Mouse (Mus musculus) lung, adult 18-20 months (tissue): ENCODE measurements around the gene Afap1l2.
A peak's percentile ranks its signal among the peaks of the same experiment; 100 is the strongest.

Experiments
- DNase-seq, 2 experiments: peaks; one replicate each; pipeline ENCODE4 v3.0.0; 2022; ENCODE audit warnings: mixed read lengths in 2 of 2

Gene Afap1l2

GRCm38 (mm10) chr19:56935777-56936176 lies 72.3 kb downstream of the Afap1l2 start:
- no peak for DNase-seq

- no peak for DNase-seq
Measured at GRCm38 (mm10) chr19:56935111-56935510, 72.9 kb downstream of the Afap1l2 start.

- DNase-seq, result no peak
Measured at GRCm38 (mm10) chr19:56933800-56934199, 74.2 kb downstream of the Afap1l2 start.

GRCm38 (mm10) chr19:56930029-56930428 lies 78.0 kb downstream of the Afap1l2 start:
- DNase-seq, result no peak

GRCm38 (mm10) chr19:56929392-56929791 lies 78.6 kb downstream of the Afap1l2 start:
- DNase-seq, result no peak

GRCm38 (mm10) chr19:56921744-56922143 lies 86.3 kb downstream of the Afap1l2 start:
- no peak for DNase-seq

GRCm38 (mm10) chr19:56920232-56920631 lies 87.8 kb downstream of the Afap1l2 start:
- no peak for DNase-seq

- DNase-seq, result peak; percentile 88 to 92
Measured at GRCm38 (mm10) chr19:56919628-56920027, 88.4 kb downstream of the Afap1l2 start.

- peak; percentile 83 to 88 for DNase-seq
Measured at GRCm38 (mm10) chr19:56915084-56915483, 92.9 kb downstream of the Afap1l2 start.

- DNase-seq, result no peak
Measured at GRCm38 (mm10) chr19:56914658-56915057, 93.4 kb downstream of the Afap1l2 start.

GRCm38 (mm10) chr19:56913761-56914160 lies 94.3 kb downstream of the Afap1l2 start:
- peak; percentile 29 to 35 for DNase-seq

GRCm38 (mm10) chr19:56910561-56910960 lies 97.5 kb downstream of the Afap1l2 start:
- DNase-seq, result no peak

- DNase-seq, result no peak
Measured at GRCm38 (mm10) chr19:56908472-56909270, 99.4 kb downstream of the Afap1l2 start.

- DNase-seq, result no peak
Measured at GRCm38 (mm10) chr19:56907850-56908249, 100.2 kb downstream of the Afap1l2 start.

- DNase-seq, result no peak
Measured at GRCm38 (mm10) chr19:56905395-56905794, 102.6 kb downstream of the Afap1l2 start.

GRCm38 (mm10) chr19:56904095-56904494 lies 103.9 kb downstream of the Afap1l2 start:
- no peak for DNase-seq

GRCm38 (mm10) chr19:56897654-56898053 lies 110.4 kb downstream of the Afap1l2 start:
- DNase-seq, result no peak

- DNase-seq, result no peak
Measured at GRCm38 (mm10) chr19:56893326-56893725, 114.7 kb downstream of the Afap1l2 start.

GRCm38 (mm10) chr19:56892586-56892985 lies 115.4 kb downstream of the Afap1l2 start:
- no peak for DNase-seq

GRCm38 (mm10) chr19:56891438-56891837 lies 116.6 kb downstream of the Afap1l2 start:
- DNase-seq, result no peak

- DNase-seq, result no peak
Measured at GRCm38 (mm10) chr19:56888654-56889053, 119.4 kb downstream of the Afap1l2 start.

GRCm38 (mm10) chr19:56887879-56888278 lies 120.1 kb downstream of the Afap1l2 start:
- DNase-seq, result no peak

- no peak for DNase-seq
Measured at GRCm38 (mm10) chr19:56877364-56877763, 130.7 kb downstream of the Afap1l2 start.

- DNase-seq, result no peak
Measured at GRCm38 (mm10) chr19:56874601-56875315, 133.3 kb downstream of the Afap1l2 start.
